Mouse (Mus musculus) left cerebral cortex, adult 8-10 months (tissue): Measurements from ENCODE around the gene Poldip2. TPM values are rescaled to one million over a fixed set of nuclear protein-coding genes. Genes with fewer than 3 reads are reported as not detected.

Source experiments
- total RNA-seq, 4 experiments: library from RNA; stranded (reverse); gene quantifications; 2 replicates each; pipeline ENCODE4 v1.2.4; 2022

Gene Poldip2
- total RNA-seq, 4 experiments from 2014 or later, result 116 to 125 (median 118) TPM

Other genes starting within 250 kb of the Poldip2 start
- 10 to 100 TPM; 12.0 to 15.3 (median 13.3) TPM for gene BC030499, start 221.4 kb upstream of the Poldip2 start, total RNA-seq
- gene Spag5, start 210.7 kb upstream of the Poldip2 start, total RNA-seq, result 10 to 100 TPM in 1 of 4 experiments, 1 to 10 TPM in 3; 6.8 to 11.9 (median 7.1) TPM
- gene Aldoc, start 189.2 kb upstream of the Poldip2 start, total RNA-seq, result 100 to 1,000 TPM; 784 to 869 (median 811) TPM
- 10 to 100 TPM; 57.1 to 62.1 (median 59.4) TPM for gene Pigs, start 183.8 kb upstream of the Poldip2 start, total RNA-seq
- 10 to 100 TPM; 28.5 to 34.5 (median 30.6) TPM for gene Unc119, start 168.7 kb upstream of the Poldip2 start, total RNA-seq
- under 1 TPM in 2 of 4 experiments, not detected in 2; 0.11 to 0.19 TPM for gene Foxn1, start 125.6 kb upstream of the Poldip2 start, total RNA-seq
- not detected for gene Slc13a2, start 90.0 kb upstream of the Poldip2 start, total RNA-seq
- 10 to 100 TPM in 3 of 4 experiments, 1 to 10 TPM in 1; 8.2 to 15.4 (median 12.2) TPM for gene Slc46a1, start 46.5 kb upstream of the Poldip2 start, total RNA-seq
- 10 to 100 TPM; 32.1 to 36.7 (median 33.1) TPM for gene Sarm1, start 14.4 kb upstream of the Poldip2 start, total RNA-seq
- 10 to 100 TPM; 73.4 to 86.0 (median 77.9) TPM for gene Vtn, start 13.1 kb upstream of the Poldip2 start, total RNA-seq
- gene Sebox, start 8.7 kb upstream of the Poldip2 start, total RNA-seq, result 1 to 10 TPM; 1.3 to 2.1 (median 1.6) TPM
- 10 to 100 TPM; 39.4 to 42.9 (median 41.8) TPM for gene Tmem199, start within 50 bp of the Poldip2 start, total RNA-seq
- 10 to 100 TPM; 32.8 to 36.6 (median 34.2) TPM for gene Tnfaip1, start 24.1 kb downstream of the Poldip2 start, total RNA-seq
- gene Ift20, start 24.2 kb downstream of the Poldip2 start, total RNA-seq, result 10 to 100 TPM; 79.7 to 81.6 (median 80.9) TPM
- 10 to 100 TPM; 23.7 to 29.6 (median 26.6) TPM for gene Tmem97, start 38.6 kb downstream of the Poldip2 start, total RNA-seq
- 10 to 100 TPM; 84.1 to 92.5 (median 87.6) TPM for gene Nlk, start 185.2 kb downstream of the Poldip2 start, total RNA-seq
- gene Ccnq, start 239.5 kb downstream of the Poldip2 start, total RNA-seq, result 10 to 100 TPM; 17.3 to 23.0 (median 21.9) TPM